ENCODE assay signal across 8 mouse cellular contexts in genomic region chr16:35983517-35984101, GRCm38 (mm10). TPM values are rescaled to one million over a fixed set of nuclear protein-coding genes. Genes with fewer than 3 reads are reported as not detected.
DNase-seq lines count a peak whose midpoint lies in the region; ATAC-seq and TF ChIP-seq lines count a peak whose summit lies in the region.

No protein-coding gene starts in this region.

- TF ChIP-seq CTCF in G1E (IDR thresholded peaks at IDR 0.05; ENCODE audit: low read depth, low read length) = no peak
- no peak for TF ChIP-seq CTCF in heart, postnatal 0 days (IDR thresholded peaks at IDR 0.05; ENCODE audit: low read depth)
- TF ChIP-seq CTCF in thymus, adult 2 months (IDR thresholded peaks at IDR 0.05; ENCODE audit: borderline replicate concordance, control insufficient read depth, extremely low read depth, insufficient read depth, low read length, poor library complexity) = no peak

- peak overlapping the region; percentile 93 for H3K9ac ChIP-seq in forebrain, embryonic 13.5 days
- H3K9ac ChIP-seq in heart, postnatal 0 days (replicated peaks; ENCODE audit: low read depth, low read length) = peak overlapping the region; percentile 93
- peak overlapping the region; percentile 69 for H3K9ac ChIP-seq in neural tube, embryonic 15.5 days (replicated peaks)

- peak overlapping the region; percentile 73 for H3K4me2 ChIP-seq in forebrain, embryonic 13.5 days
- H3K4me2 ChIP-seq in heart, postnatal 0 days (ENCODE audit: low read depth, low read length) = peak overlapping the region; percentile 68
- peak overlapping the region; percentile 67 for H3K4me2 ChIP-seq in neural tube, embryonic 15.5 days

- peak overlapping the region; percentile 83 for H3K4me3 ChIP-seq in G1E (ENCODE audit: low read depth, low read length)
- peak overlapping the region; percentile 84 for H3K4me3 ChIP-seq in forebrain, embryonic 13.5 days
- H3K4me3 ChIP-seq in heart, postnatal 0 days (ENCODE audit: low read depth, low read length) = peak overlapping the region; percentile 81
- H3K4me3 ChIP-seq in neural tube, embryonic 15.5 days (replicated peaks) = peak overlapping the region; percentile 65
- H3K4me3 ChIP-seq in thymus, adult 2 months (ENCODE audit: control insufficient read depth, insufficient read depth, low read length) = peak overlapping the region; percentile 67

- TF ChIP-seq EP300 in heart, postnatal 0 days (IDR thresholded peaks at IDR 0.05; ENCODE audit: low read depth) = no peak

- H3K36me3 ChIP-seq in G1E (replicated peaks) = peaks cover 8% of the 10 kb centered on the region
- H3K36me3 ChIP-seq in forebrain, embryonic 13.5 days (ENCODE audit: poor library complexity, severe bottlenecking) = no peaks in the 10 kb centered on the region
- H3K36me3 ChIP-seq in heart, postnatal 0 days (replicated peaks; ENCODE audit: control insufficient read depth, insufficient read depth, low read length) = no peaks in the 10 kb centered on the region
- H3K36me3 ChIP-seq in neural tube, embryonic 15.5 days = no peaks in the 10 kb centered on the region
- H3K36me3 ChIP-seq in thymus, adult 2 months (ENCODE audit: control insufficient read depth, insufficient read depth, low read length) = no peaks in the 10 kb centered on the region

- 0% methylated on average over 32 of the region's 86 CpGs for WGBS in forebrain, embryonic 13.5 days
- under 1% methylated on average over 76 of the region's 86 CpGs for WGBS in heart, postnatal 0 days
- WGBS in neural tube, embryonic 15.5 days = under 1% methylated on average over 70 of the region's 86 CpGs
- under 1% methylated on average over 79 of the region's 86 CpGs for WGBS in thymus, adult 2 months

- no peaks in the 10 kb centered on the region; the same call in 1 of the 2 replicates for H3K9me3 ChIP-seq in G1E (replicated peaks)
- H3K9me3 ChIP-seq in forebrain, embryonic 13.5 days (replicated peaks) = peaks cover 3% of the 10 kb centered on the region
- no peaks in the 10 kb centered on the region for H3K9me3 ChIP-seq in heart, postnatal 0 days (replicated peaks; ENCODE audit: control insufficient read depth, low read length)
- 0 out of 2 replicates have a peak, but pooled peaks cover 3% of the 10 kb centered on the region for H3K9me3 ChIP-seq in neural tube, embryonic 15.5 days (replicated peaks)

- DNase-seq in G1E (ENCODE audit: low spot score) = peak; percentile 53
- peak; percentile 91 for DNase-seq in heart, postnatal 0 days (ENCODE audit: low spot score)
- peak; percentile 68 to 79 for DNase-seq in layer of hippocampus, adult 18-20 months (ENCODE audit: low spot score in 2 of 2)
- peak; percentile 73 to 78 for DNase-seq in lung, adult 18-20 months
- peak; percentile 57 for DNase-seq in thymus, adult 2 months

- no peak for TF ChIP-seq POLR2A in thymus, adult 2 months (IDR thresholded peaks at IDR 0.05; ENCODE audit: control insufficient read depth, extremely low read depth, insufficient read depth, low read length, poor library complexity)

- H3K27ac ChIP-seq in forebrain, embryonic 13.5 days = peak overlapping the region; percentile 99
- peak overlapping the region; percentile 99 for H3K27ac ChIP-seq in heart, postnatal 0 days (ENCODE audit: low read depth)
- H3K27ac ChIP-seq in neural tube, embryonic 15.5 days (replicated peaks) = peak overlapping the region; percentile 96
- H3K27ac ChIP-seq in thymus, adult 2 months (ENCODE audit: control insufficient read depth, insufficient read depth, low read length) = peak overlapping the region; percentile 32

- no peak; the same call in 1 of the 2 replicates for ATAC-seq in G1E (ENCODE audit: extremely low read depth, insufficient number of reproducible peaks, low FRiP score, poor library complexity, severe bottlenecking)
- ATAC-seq in cerebellum, adult (ENCODE audit: insufficient number of reproducible peaks, low FRiP score, low TSS enrichment) = peak; percentile 59
- ATAC-seq in forebrain, embryonic 13.5 days = peak; percentile 76
- peak; percentile 74 for ATAC-seq in heart, postnatal 0 days (ENCODE audit: insufficient read depth, low read depth)
- ATAC-seq in neural tube, embryonic 15.5 days (ENCODE audit: low FRiP score) = peak; percentile 86

- peaks cover 37% of the 10 kb centered on the region for H3K4me1 ChIP-seq in G1E (ENCODE audit: insufficient read depth, low read depth, low read length)
- peaks cover 24% of the 10 kb centered on the region for H3K4me1 ChIP-seq in forebrain, embryonic 13.5 days
- H3K4me1 ChIP-seq in heart, postnatal 0 days (ENCODE audit: control insufficient read depth, insufficient read depth) = peaks cover 7% of the 10 kb centered on the region; the same call in 1 of the 2 replicates
- peaks cover 28% of the 10 kb centered on the region for H3K4me1 ChIP-seq in neural tube, embryonic 15.5 days
- H3K4me1 ChIP-seq in thymus, adult 2 months (replicated peaks; ENCODE audit: control insufficient read depth, insufficient read depth, low read length) = peaks cover 8% of the 10 kb centered on the region

- peaks cover 4% of the 10 kb centered on the region for H3K27me3 ChIP-seq in G1E (ENCODE audit: insufficient read depth, low read length)
- H3K27me3 ChIP-seq in forebrain, embryonic 13.5 days = peaks cover 5% of the 10 kb centered on the region; the same call in 1 of the 2 replicates
- no peaks in the 10 kb centered on the region for H3K27me3 ChIP-seq in heart, postnatal 0 days (ENCODE audit: control insufficient read depth, insufficient read depth, low read length)
- H3K27me3 ChIP-seq in neural tube, embryonic 15.5 days (replicated peaks) = 0 out of 2 replicates have a peak, but pooled peaks cover 7% of the 10 kb centered on the region
- no peaks in the 10 kb centered on the region; the same call in 1 of the 2 replicates for H3K27me3 ChIP-seq in thymus, adult 2 months (ENCODE audit: control insufficient read depth, insufficient read depth, low read length)

RNA-seq across cellular contexts. Expression of gene Kpna1, which starts 5.1 kb away (rescaled TPM):
- total RNA-seq in G1E (2014; fragmentation: Nextera tagmentation) = 70.1 and 85.2 TPM in 2 replicates
- total RNA-seq in G1E (2017) = 49.2 and 53.7 TPM in 2 replicates
- polyA plus RNA-seq in G1E (2012) = 51.4 and 54.1 TPM in 2 replicates
- 70.0 and 78.2 TPM in 2 replicates for polyA plus RNA-seq in forebrain, embryonic 13.5 days (2015; fragmentation: Nextera tagmentation; extraction: Ambion mirVana)
- 46.3 and 55.0 TPM in 2 replicates for total RNA-seq in heart, postnatal 0 days (2014; rRNA removed; ENCODE audit: low replicate concordance)
- polyA plus RNA-seq in heart, postnatal 0 days (2015; fragmentation: Nextera tagmentation; extraction: Ambion mirVana) = 29.4 and 37.3 TPM in 2 replicates
- 100 to 1,000 TPM; 137 to 143 TPM for total RNA-seq in layer of hippocampus, adult 18-20 months (2021)
- polyA plus RNA-seq in neural tube, embryonic 15.5 days (2015; fragmentation: Nextera tagmentation; extraction: Ambion mirVana) = 61.3 and 65.6 TPM in 2 replicates
- 9.4 and 10.3 TPM in 2 replicates for polyA plus RNA-seq in thymus, adult 2 months (2012; rRNA removed)

RNA-seq across cellular contexts. Expression of gene Dtx3l, which starts 44.7 kb away (rescaled TPM):
- total RNA-seq in G1E (2014; fragmentation: Nextera tagmentation) = 15.2 and 15.4 TPM in 2 replicates
- total RNA-seq in G1E (2017) = 13.0 and 17.5 TPM in 2 replicates
- 2.1 and 3.5 TPM in 2 replicates for polyA plus RNA-seq in G1E (2012)
- polyA plus RNA-seq in forebrain, embryonic 13.5 days (2015; fragmentation: Nextera tagmentation; extraction: Ambion mirVana) = 2.8 and 3.1 TPM in 2 replicates
- total RNA-seq in heart, postnatal 0 days (2014; rRNA removed; ENCODE audit: low replicate concordance) = 8.1 and 11.2 TPM in 2 replicates
- 5.1 and 5.6 TPM in 2 replicates for polyA plus RNA-seq in heart, postnatal 0 days (2015; fragmentation: Nextera tagmentation; extraction: Ambion mirVana)
- 1 to 10 TPM; 5.4 to 5.7 TPM for total RNA-seq in layer of hippocampus, adult 18-20 months (2021)
- 1.4 and 6.1 TPM in 2 replicates for polyA plus RNA-seq in neural tube, embryonic 15.5 days (2015; fragmentation: Nextera tagmentation; extraction: Ambion mirVana)
- 20.6 and 20.9 TPM in 2 replicates for polyA plus RNA-seq in thymus, adult 2 months (2012; rRNA removed)

RNA-seq across cellular contexts. Expression of gene Parp9, which starts 45.3 kb away (rescaled TPM):
- total RNA-seq in G1E (2014; fragmentation: Nextera tagmentation) (13.5 and 15.2 TPM in 2 replicates), G1E (2017) (32.8 and 36.4 TPM in 2 replicates)
- polyA plus RNA-seq in G1E (2012) = 1.6 and 2.1 TPM in 2 replicates
- polyA plus RNA-seq in forebrain, embryonic 13.5 days (2015; fragmentation: Nextera tagmentation; extraction: Ambion mirVana) = 2.3 and 2.8 TPM in 2 replicates
- total RNA-seq in heart, postnatal 0 days (2014; rRNA removed; ENCODE audit: low replicate concordance) = 9.7 and 26.6 TPM in 2 replicates
- polyA plus RNA-seq in heart, postnatal 0 days (2015; fragmentation: Nextera tagmentation; extraction: Ambion mirVana) = 9.0 and 11.4 TPM in 2 replicates
- 1 to 10 TPM; 2.8 to 3.2 TPM for total RNA-seq in layer of hippocampus, adult 18-20 months (2021)
- polyA plus RNA-seq in neural tube, embryonic 15.5 days (2015; fragmentation: Nextera tagmentation; extraction: Ambion mirVana) = 2.0 and 7.8 TPM in 2 replicates
- polyA plus RNA-seq in thymus, adult 2 months (2012; rRNA removed) = 13.5 and 14.8 TPM in 2 replicates

RNA-seq across cellular contexts. Expression of gene Wdr5b, which starts 57.4 kb away (rescaled TPM):
- total RNA-seq in G1E (2014; fragmentation: Nextera tagmentation) (3.5 and 7.1 TPM in 2 replicates), G1E (2017) (6.9 and 8.1 TPM in 2 replicates)
- polyA plus RNA-seq in G1E (2012) = 0.19 and 0.50 TPM in 2 replicates
- 13.1 and 13.3 TPM in 2 replicates for polyA plus RNA-seq in forebrain, embryonic 13.5 days (2015; fragmentation: Nextera tagmentation; extraction: Ambion mirVana)
- 5.4 and 7.8 TPM in 2 replicates for total RNA-seq in heart, postnatal 0 days (2014; rRNA removed; ENCODE audit: low replicate concordance)
- 5.8 and 6.8 TPM in 2 replicates for polyA plus RNA-seq in heart, postnatal 0 days (2015; fragmentation: Nextera tagmentation; extraction: Ambion mirVana)
- 1 to 10 TPM; 4.3 to 4.6 TPM for total RNA-seq in layer of hippocampus, adult 18-20 months (2021)
- 12.0 and 12.4 TPM in 2 replicates for polyA plus RNA-seq in neural tube, embryonic 15.5 days (2015; fragmentation: Nextera tagmentation; extraction: Ambion mirVana)
- polyA plus RNA-seq in thymus, adult 2 months (2012; rRNA removed) = 3.2 and 3.6 TPM in 2 replicates

Comparison
In these comparisons a context has a peak if more than half of its experiments do, and no peak if none do; other contexts are left out.
1. H3K27ac ChIP-seq: peak in every context shown above with its lines; median percentile 99 in forebrain, embryonic 13.5 days; 99 in heart, postnatal 0 days; 96 in neural tube, embryonic 15.5 days; 32 in thymus, adult 2 months.